Mouse (Mus musculus) midbrain, embryonic 12.5 days (tissue): Measurements from ENCODE around the gene Kdr. TPM values are rescaled to one million over a fixed set of nuclear protein-coding genes. Genes with fewer than 3 reads are reported as not detected.
"Not testable (repeated sequence)": the region's sequence is repeated elsewhere in the genome, so short reads cannot be mapped to it uniquely, and the experiment has no call there.

Experiments
- ATAC-seq: fragments of 200-750 bp; cut with Nextera tagmentation; 2 replicates; pipeline ENCODE4 v1.8.0; 2017; ENCODE audit warnings: low read depth, moderate TSS enrichment, moderate library complexity; ENCODE audit not compliant: low FRiP score
- H3K27ac ChIP-seq: fragments of 300-500 bp; sonication (generic); replicated peaks from 2 replicates; pipeline ENCODE4 v1.5.1; 2016; ENCODE audit warnings: mild to moderate bottlenecking
- H3K27me3 ChIP-seq: fragments of 300-500 bp; sonication (generic); 2 replicates; pipeline ENCODE4 v1.6.1; 2016; ENCODE audit warnings: mild to moderate bottlenecking
- H3K36me3 ChIP-seq: fragments of 300-500 bp; sonication (generic); 2 replicates; pipeline ENCODE4 v1.6.1; 2016
- H3K4me1 ChIP-seq: fragments of 300-500 bp; sonication (generic); 2 replicates; pipeline ENCODE4 v1.6.1; 2016
- H3K4me2 ChIP-seq: fragments of 300-500 bp; sonication (generic); replicated peaks from 2 replicates; pipeline ENCODE4 v1.6.1; 2016; ENCODE audit warnings: mild to moderate bottlenecking, moderate library complexity
- H3K4me3 ChIP-seq: fragments of 300-500 bp; sonication (generic); 2 replicates; pipeline ENCODE4 v1.5.1; 2016; ENCODE audit warnings: mild to moderate bottlenecking
- H3K9ac ChIP-seq: fragments of 300-500 bp; sonication (generic); replicated peaks from 2 replicates; pipeline ENCODE4 v1.6.1; 2016; ENCODE audit warnings: mild to moderate bottlenecking, moderate library complexity
- H3K9me3 ChIP-seq: fragments of 300-500 bp; sonication (generic); 2 replicates; pipeline ENCODE4 v1.6.1; 2016; ENCODE audit warnings: mild to moderate bottlenecking
- WGBS: fragments of 180-500 bp; shearing (Covaris S2); methylation state at CpG from one replicate; pipeline ENCODE4 v1.1.7; 2016; 5-methylcytosine and 5-hydroxymethylcytosine counted together
- polyA plus RNA-seq: library from polyadenylated mRNA; unstranded; fragments of >200 nt; fragmentation: Nextera tagmentation; extraction: Ambion mirVana; gene quantifications from 2 replicates; pipeline ENCODE4 v1.2.1, GENCODE M21; 2016

Kdr gene
- polyA plus RNA-seq, 1 experiment from 2014 or later, result 29.2 TPM

DNA sequence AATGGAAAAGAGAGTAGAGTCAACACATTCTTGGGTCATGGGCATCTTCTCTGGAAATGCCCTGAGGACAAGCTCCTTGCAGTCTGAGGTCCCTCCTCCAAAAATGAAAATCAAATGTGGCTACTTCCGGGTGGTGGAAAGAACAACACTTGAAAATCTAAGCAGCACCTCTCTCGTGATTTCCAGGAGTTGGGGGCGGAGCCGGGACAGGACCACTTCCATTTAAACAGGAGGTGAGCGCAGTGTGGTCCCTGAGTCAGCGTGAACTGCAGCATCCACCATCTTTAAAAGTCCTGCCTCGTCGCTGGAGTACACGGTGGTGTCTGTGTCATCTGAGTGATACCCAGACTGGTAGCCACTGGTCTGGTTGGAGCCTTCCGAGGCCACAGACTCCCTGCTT, 44.1 kb downstream of the Kdr start:
- ATAC-seq, result no peak
- 88% methylated on average over 10 of the region's 10 CpGs for WGBS
- no peak overlapping the region for H3K9ac ChIP-seq
- no peak overlapping the region for H3K27ac ChIP-seq
- H3K36me3 ChIP-seq, result no peaks in the 10 kb centered on the region
- H3K4me3 ChIP-seq, result no peak overlapping the region
- no peak overlapping the region for H3K4me2 ChIP-seq
- H3K4me1 ChIP-seq, result no peaks in the 10 kb centered on the region
- H3K27me3 ChIP-seq, result peaks cover 15% of the 10 kb centered on the region
- H3K9me3 ChIP-seq, result no peaks in the 10 kb centered on the region

DNA sequence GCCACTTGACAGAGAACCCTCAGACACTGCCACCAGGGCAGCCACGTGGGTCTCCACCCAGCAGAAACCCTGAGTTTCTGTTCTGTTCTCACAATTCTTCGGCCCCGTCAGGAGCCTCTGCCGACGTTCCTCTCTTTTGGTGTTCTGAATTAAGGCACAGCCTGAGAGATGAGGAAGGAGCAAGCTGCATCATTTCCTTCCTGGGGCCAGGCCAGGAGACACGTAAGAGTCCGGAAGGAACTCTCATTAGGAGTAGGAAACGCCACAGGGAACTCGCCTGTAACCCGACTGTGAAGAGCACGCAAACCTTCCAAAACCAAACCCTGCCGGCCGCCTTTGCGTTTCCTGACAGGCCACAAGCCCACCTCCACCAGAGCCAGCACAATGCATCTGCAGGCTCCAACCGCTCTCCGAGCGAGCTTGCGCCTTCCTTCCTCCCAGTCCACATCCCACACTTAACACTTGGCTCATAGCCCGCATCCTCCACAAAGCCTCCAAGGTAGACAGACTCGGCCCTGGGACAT, 44.7 kb downstream of the Kdr start:
- H3K27ac ChIP-seq, result no peak overlapping the region
- no peak overlapping the region for H3K4me3 ChIP-seq
- H3K27me3 ChIP-seq, result peaks cover 9% of the 10 kb centered on the region
- H3K9me3 ChIP-seq, result no peaks in the 10 kb centered on the region
- no peaks in the 10 kb centered on the region for H3K4me1 ChIP-seq
- no peak overlapping the region for H3K4me2 ChIP-seq
- H3K36me3 ChIP-seq, result no peaks in the 10 kb centered on the region
- no peak for ATAC-seq
- WGBS, result 88% methylated on average over 20 of the region's 20 CpGs
- no peak overlapping the region for H3K9ac ChIP-seq

DNA sequence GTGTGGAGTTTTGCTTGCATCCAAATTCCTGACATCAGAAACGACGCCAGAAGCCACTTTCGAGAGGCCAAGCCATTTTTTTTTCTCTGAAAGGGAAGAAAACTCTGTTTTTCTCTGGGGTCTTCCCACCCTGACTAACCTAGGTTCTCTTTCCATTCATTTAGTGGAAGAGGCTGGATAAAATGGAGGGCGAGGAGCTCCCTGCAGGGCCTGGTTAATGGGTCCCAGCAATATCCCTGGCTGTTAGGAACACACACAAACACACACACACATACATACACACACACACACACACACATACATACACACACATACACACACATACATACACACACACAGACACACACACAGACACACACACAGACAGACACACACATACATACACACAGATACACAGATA, 46.8 kb downstream of the Kdr start:
- H3K4me1 ChIP-seq, H3K36me3 ChIP-seq, H3K27me3 ChIP-seq, H3K4me3 ChIP-seq, H3K4me2 ChIP-seq, ATAC-seq, H3K27ac ChIP-seq, H3K9ac ChIP-seq, H3K9me3 ChIP-seq: not testable (repeated sequence)
- 93% methylated on average over 4 of the region's 4 CpGs for WGBS

DNA sequence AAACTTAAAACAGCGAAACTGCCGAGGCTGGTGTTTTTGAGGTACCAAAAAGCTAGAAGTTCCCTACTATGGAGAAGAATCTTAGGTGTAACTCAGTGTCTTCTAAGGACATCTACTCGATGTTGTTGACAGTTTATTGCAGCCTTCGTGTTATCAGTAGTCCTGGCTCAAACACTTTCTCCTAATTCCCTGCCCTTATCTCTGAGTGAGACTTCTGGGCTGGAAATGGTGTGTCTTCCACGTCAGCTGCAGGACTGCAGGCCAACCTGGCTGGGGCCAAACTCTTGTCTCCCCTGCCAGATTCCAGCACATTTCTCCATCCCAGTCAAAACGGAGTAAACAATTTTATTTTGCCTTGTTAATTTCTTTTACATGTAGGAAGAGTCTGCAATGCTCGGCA, 48.3 kb downstream of the Kdr start:
- no peak for ATAC-seq
- H3K9ac ChIP-seq, result no peak overlapping the region
- 84% methylated on average over 7 of the region's 7 CpGs for WGBS
- no peaks in the 10 kb centered on the region for H3K4me1 ChIP-seq
- no peak overlapping the region for H3K27ac ChIP-seq
- no peaks in the 10 kb centered on the region for H3K27me3 ChIP-seq
- no peak overlapping the region for H3K4me3 ChIP-seq
- H3K36me3 ChIP-seq, result no peaks in the 10 kb centered on the region
- no peak overlapping the region for H3K4me2 ChIP-seq
- no peaks in the 10 kb centered on the region for H3K9me3 ChIP-seq

DNA sequence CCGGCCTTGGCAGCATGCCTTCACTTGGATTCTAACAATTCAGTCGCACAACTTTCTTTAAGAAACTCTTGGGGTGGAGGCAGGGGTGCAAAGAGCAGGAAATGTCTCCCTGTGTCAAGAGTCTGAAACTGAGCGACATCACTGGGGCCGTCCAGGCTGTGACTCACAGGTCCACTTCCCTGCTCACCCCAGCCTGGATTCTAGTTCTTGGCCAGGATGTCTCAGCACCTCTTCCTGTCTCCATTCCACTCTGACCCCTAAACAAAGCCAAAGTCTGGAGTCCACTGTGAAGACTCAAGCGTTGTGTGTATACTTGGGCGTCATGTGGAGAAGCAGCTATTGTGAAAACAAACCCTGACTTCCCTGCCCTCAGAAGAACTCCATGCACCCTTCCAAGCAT, 55.6 kb downstream of the Kdr start:
- Histone ChIP-seq H3K4me2 (no peak overlapping the region), H3K9ac (no peak overlapping the region), H3K36me3 (no peaks in the 10 kb centered on the region), H3K4me3 (no peak overlapping the region), H3K27me3 (no peaks in the 10 kb centered on the region), H3K9me3 (no peaks in the 10 kb centered on the region), H3K4me1 (no peaks in the 10 kb centered on the region), H3K27ac (no peak overlapping the region)
- ATAC-seq, result no peak
- 83% methylated on average over 6 of the region's 6 CpGs for WGBS

DNA sequence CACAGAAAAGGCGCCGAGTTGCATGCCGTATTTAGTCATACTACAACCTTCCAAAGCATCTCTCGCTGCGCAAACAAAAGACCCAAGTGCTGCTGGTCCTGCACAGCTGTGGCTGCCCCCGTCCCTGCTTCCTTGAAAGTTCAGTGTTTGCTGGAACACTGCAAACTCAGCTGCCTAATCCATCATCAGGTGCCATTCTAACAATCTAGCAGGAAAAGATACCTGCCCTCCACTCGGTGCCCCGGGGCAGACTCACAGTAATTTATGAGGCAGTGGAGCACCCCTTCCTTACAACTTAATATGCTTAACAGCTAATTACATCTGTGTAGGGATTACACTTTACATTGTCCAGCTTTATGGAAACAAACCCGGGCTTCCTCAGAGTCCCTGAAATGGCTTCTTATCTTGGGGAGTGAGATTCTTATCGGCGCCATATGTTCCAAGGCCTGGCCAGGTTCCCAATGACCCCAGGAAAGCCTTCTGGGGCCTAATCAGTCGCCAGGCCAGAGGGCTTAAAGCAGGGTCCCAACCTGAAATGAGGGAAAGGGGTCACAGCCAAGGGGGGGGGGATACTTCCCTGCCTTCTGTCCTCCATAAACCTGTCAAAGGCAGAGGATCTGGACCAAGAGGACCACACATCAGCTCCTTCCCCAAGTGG, 56.4 kb downstream of the Kdr start:
- Histone ChIP-seq H3K27ac (no peak overlapping the region), H3K4me3 (no peak overlapping the region), H3K27me3 (no peaks in the 10 kb centered on the region), H3K4me1 (no peaks in the 10 kb centered on the region), H3K9me3 (no peaks in the 10 kb centered on the region), H3K36me3 (no peaks in the 10 kb centered on the region), H3K4me2 (no peak overlapping the region), H3K9ac (no peak overlapping the region)
- 80% methylated on average over 12 of the region's 12 CpGs for WGBS
- no peak for ATAC-seq

DNA sequence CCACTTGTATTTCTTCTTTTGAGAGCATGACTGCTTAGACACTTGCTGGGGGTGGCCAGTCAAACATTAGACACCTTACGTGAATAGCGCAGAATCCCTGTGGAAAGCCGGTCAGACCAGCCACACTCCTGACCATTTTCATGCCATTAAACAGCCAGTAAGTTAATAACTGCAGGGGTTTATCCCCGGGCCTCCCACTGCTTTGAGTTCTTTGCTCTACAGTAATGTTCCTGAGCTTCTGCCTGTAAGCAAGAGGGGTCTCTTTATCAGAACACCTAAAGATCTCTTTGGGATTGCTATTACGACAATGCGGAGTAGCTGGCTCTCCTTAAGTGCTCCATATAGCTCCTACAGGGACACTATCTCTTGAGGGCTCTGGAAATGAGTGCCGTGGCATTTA, 58.7 kb downstream of the Kdr start:
- Histone ChIP-seq H3K27ac (no peak overlapping the region), H3K36me3 (no peaks in the 10 kb centered on the region), H3K9ac (no peak overlapping the region), H3K4me2 (no peak overlapping the region), H3K9me3 (no peaks in the 10 kb centered on the region), H3K4me3 (no peak overlapping the region), H3K4me1 (no peaks in the 10 kb centered on the region), H3K27me3 (no peaks in the 10 kb centered on the region)
- WGBS, result 88% methylated on average over 7 of the region's 7 CpGs
- ATAC-seq, result no peak

DNA sequence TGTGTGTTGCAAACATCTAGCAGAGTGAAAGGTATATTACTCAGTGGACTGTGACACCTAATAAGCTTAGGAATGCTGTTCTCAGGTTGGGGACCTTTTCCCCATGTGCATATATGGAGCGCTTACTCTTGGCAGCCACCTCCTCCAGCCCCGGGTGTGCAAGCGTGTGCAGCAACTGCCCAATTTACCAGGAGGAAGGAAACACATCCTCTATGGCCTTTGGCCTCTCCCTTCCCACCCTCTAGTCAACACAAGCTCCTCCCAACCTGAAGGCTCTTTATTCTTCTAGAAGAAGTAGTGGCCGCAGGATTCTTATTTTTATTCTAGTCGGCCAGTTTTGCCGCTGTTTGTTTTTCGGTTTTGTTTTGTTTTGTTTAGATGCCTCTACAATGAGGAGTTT, 60.1 kb downstream of the Kdr start:
- Histone ChIP-seq H3K36me3 (no peaks in the 10 kb centered on the region), H3K4me3 (no peak overlapping the region), H3K4me2 (no peak overlapping the region), H3K27ac (no peak overlapping the region), H3K9me3 (no peaks in the 10 kb centered on the region), H3K27me3 (no peaks in the 10 kb centered on the region), H3K9ac (no peak overlapping the region), H3K4me1 (no peaks in the 10 kb centered on the region)
- WGBS, result 91% methylated on average over 7 of the region's 7 CpGs
- no peak for ATAC-seq

DNA sequence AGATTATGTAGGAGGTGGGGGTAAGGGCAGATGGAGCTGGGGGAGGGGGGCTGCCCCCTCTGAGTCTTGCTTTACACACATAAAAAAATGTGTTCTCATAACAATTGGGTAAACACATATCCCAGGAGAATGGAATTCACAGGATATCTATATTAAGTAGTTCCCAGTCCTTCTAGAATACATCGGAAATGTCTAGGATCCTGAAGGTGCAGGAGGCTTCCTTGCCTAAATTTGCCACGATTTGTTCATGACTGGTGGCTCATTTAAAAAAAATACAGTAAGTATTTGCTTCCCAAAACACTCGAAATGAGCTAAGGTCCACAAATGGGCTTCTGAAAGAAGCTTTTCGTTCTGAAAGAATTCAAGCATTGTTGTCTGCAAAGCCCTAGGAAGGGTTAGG, 61.0 kb downstream of the Kdr start:
- Histone ChIP-seq H3K9me3 (no peaks in the 10 kb centered on the region), H3K27me3 (no peaks in the 10 kb centered on the region), H3K27ac (no peak overlapping the region), H3K4me3 (no peak overlapping the region), H3K4me1 (no peaks in the 10 kb centered on the region), H3K36me3 (no peaks in the 10 kb centered on the region), H3K9ac (no peak overlapping the region), H3K4me2 (no peak overlapping the region)
- WGBS, result 84% methylated on average over 4 of the region's 4 CpGs
- ATAC-seq, result no peak

DNA sequence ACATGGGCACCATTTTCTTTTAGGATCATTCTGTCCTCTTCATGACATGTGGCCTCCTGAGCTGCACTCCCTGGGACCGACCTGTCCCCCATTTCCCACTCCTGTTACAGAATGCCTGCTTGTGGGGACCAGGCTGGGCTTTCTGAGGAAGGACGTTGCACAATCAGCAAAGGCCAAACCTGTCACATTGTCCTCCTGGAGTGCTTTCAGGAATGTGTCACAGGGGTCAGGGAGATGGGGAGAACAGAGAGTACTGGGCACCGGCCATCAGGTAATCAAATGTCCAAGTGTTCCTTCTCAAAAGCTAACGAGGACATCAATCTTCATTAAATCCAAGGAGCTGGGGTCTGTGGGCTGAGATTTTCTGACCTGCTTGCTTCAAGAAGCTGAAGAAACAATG, 72.2 kb downstream of the Kdr start:
- Histone ChIP-seq H3K4me1 (no peaks in the 10 kb centered on the region), H3K4me2 (no peak overlapping the region), H3K36me3 (no peaks in the 10 kb centered on the region), H3K9ac (no peak overlapping the region), H3K9me3 (no peaks in the 10 kb centered on the region), H3K4me3 (no peak overlapping the region), H3K27me3 (no peaks in the 10 kb centered on the region), H3K27ac (no peak overlapping the region)
- no peak for ATAC-seq
- 62% methylated on average over 4 of the region's 4 CpGs for WGBS

DNA sequence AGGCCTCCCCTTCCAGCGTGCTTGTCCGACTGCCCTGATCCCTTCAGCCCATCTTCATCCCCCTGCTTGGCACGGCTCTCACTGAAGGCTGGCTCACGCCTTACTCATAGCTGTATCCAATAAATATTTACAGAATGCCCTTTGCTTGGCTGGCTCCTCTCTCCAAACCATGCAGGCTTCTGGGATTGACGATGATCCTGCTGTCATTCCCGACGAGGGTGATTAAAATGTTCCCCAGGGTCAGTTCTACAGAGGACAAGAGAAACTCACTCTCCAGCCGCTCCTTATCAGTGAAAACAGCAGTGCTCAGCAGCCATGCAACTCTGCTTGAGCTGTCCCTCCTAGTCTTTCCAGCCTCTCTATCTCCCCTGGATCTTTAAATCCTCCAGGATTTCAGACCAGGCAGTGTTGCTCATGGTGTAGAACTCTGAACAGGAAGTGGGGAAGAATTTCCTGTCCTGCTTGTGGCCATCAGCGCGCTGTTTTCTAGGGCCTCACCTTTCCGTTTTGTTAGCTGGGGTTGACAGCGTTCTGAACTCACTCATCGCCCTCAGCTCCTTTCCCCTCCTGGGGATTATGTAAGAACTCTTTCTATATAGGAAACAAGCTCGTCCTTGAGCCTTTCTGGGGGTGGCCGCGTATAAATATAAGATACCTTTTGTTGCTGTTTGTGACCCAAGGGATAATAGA, 77.9 kb downstream of the Kdr start:
- WGBS, result 62% methylated on average over 16 of the region's 16 CpGs
- Histone ChIP-seq H3K4me3 (no peak overlapping the region), H3K27ac (no peak overlapping the region), H3K27me3 (no peaks in the 10 kb centered on the region), H3K4me2 (no peak overlapping the region), H3K9ac (no peak overlapping the region), H3K36me3 (no peaks in the 10 kb centered on the region), H3K9me3 (no peaks in the 10 kb centered on the region), H3K4me1 (peaks cover 13% of the 10 kb centered on the region)
- ATAC-seq, result no peak

DNA sequence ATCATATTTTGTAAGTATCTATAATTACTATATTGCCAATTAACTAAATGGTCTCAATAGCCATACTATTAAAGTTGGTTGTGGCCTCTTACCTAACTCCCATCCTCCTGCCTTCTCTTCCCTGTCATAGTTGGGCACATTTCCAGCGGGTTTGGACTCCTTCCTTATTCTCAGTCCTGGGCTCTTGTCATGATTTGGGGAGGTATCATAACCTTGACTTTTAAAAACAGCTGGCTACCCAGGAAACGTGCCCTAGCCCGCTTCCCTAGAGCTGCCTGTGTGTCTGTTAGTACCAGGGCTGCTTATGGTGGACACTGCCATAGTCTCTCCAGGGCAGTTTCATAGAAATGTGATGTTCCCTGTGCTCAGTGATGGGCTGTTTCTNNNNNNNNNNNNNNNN, 82.9 kb downstream of the Kdr start:
- no peaks in the 10 kb centered on the region for H3K9me3 ChIP-seq
- no peak for ATAC-seq
- H3K4me3 ChIP-seq, result no peak overlapping the region
- H3K4me2 ChIP-seq, result no peak overlapping the region
- H3K4me1 ChIP-seq, result peaks cover 21% of the 10 kb centered on the region
- H3K27ac ChIP-seq, result no peak overlapping the region
- no peaks in the 10 kb centered on the region for H3K36me3 ChIP-seq
- H3K9ac ChIP-seq, result no peak overlapping the region
- peaks cover 9% of the 10 kb centered on the region for H3K27me3 ChIP-seq
- 88% methylated on average over 3 of the region's 3 CpGs for WGBS
